Mouse (Mus musculus): Measurements from ENCODE around the gene Zmiz1. TPM values are rescaled to one million over a fixed set of nuclear protein-coding genes. Genes with fewer than 3 reads are reported as not detected.
A peak's percentile ranks its signal among the peaks of the same experiment; 100 is the strongest.

The Zmiz1 gene
- polyA plus RNA-seq, 1 experiment from 2014 or later: 18.0 TPM

DNA sequence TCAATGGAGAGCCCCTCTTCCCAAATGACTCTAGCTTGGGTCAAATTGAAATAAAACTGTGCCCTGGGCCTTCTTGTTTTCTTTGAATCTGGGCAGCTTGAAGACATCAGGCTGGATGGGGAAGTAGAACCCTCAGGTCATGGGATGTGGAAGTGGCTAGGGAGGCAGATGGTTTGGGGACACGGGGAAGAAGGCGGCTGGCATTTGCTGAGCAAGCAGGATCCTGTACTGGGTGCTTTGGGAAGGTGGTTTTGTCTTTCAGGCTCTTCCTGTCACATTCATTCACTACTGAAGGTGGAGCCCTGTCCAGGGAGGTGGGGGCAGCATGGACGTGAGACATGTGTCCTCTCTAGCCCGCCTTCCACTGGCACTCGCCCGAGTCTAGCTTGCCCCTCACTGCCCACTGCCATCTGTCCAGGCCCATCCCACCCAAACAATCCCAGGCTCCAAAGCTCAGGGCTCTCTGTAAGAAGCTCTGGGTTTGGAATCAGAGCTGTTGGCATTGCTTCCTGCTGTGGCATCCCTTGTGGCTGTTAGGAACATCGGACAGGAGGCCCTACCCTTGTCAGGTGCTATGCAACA lies 11.3 kb downstream of the Zmiz1 start:
- no peak overlapping the region for H3K4me3 ChIP-seq (ENCODE audit: low read depth, low read length)
- TF ChIP-seq EP300 (IDR thresholded peaks at IDR 0.05) (no peak), CTCF (IDR thresholded peaks at IDR 0.05) (no peak)
- no peak overlapping the region for H3K9ac ChIP-seq (replicated peaks; ENCODE audit: low read depth)
- H3K4me1 ChIP-seq (ENCODE audit: insufficient read depth, low read depth, low read length): peaks cover 49% of the 10 kb centered on the region
- H3K27me3 ChIP-seq (replicated peaks; ENCODE audit: insufficient read depth, low read length): no peaks in the 10 kb centered on the region
- no peak overlapping the region for H3K4me2 ChIP-seq (replicated peaks; ENCODE audit: low read depth, low read length)
- ATAC-seq (no peak), DNase-seq (ENCODE audit: low spot score) (no peak)
- H3K36me3 ChIP-seq (ENCODE audit: insufficient read depth, low read length): no peaks in the 10 kb centered on the region; the same call in 1 of the 2 replicates
- H3K27ac ChIP-seq (ENCODE audit: low read length): no peak overlapping the region
- H3K9me3 ChIP-seq (ENCODE audit: low read length): no peaks in the 10 kb centered on the region
- 70% methylated on average over 7 of the region's 7 CpGs for WGBS

DNA sequence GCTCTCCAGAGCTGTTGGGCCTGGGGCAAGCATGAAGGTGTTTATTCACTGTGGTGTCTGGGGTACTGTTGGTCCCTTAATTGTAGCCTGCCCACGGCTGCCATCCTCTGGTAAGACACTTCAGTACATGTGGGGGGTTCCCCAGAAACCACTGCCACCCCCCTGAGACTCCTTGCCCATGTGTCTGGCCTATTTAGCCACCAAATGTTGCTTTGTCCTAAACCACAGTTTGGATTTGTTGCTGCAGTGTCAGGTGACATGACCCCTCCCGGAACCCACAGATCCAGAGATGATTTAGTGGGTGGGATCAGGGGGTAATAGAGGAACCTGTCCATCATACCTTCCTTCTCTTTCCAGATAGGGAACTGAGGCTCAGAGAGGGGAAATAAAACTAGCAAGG lies 12.1 kb downstream of the Zmiz1 start:
- H3K9ac ChIP-seq (replicated peaks; ENCODE audit: low read depth): no peak overlapping the region
- H3K4me2 ChIP-seq (replicated peaks; ENCODE audit: low read depth, low read length): no peak overlapping the region
- H3K27me3 ChIP-seq (replicated peaks; ENCODE audit: insufficient read depth, low read length): no peaks in the 10 kb centered on the region
- ATAC-seq (no peak), DNase-seq (ENCODE audit: low spot score) (peak; percentile 27)
- peaks cover 54% of the 10 kb centered on the region for H3K4me1 ChIP-seq (ENCODE audit: insufficient read depth, low read depth, low read length)
- no peak for TF ChIP-seq EP300 (IDR thresholded peaks at IDR 0.05)
- TF ChIP-seq CTCF (IDR thresholded peaks at IDR 0.05): peak; percentile 10
- H3K27ac ChIP-seq (ENCODE audit: low read length): no peak overlapping the region
- WGBS: 57% methylated on average over 2 of the region's 2 CpGs
- H3K9me3 ChIP-seq (ENCODE audit: low read length): no peaks in the 10 kb centered on the region
- H3K36me3 ChIP-seq (ENCODE audit: insufficient read depth, low read length): no peaks in the 10 kb centered on the region; the same call in none of the 2 replicates
- H3K4me3 ChIP-seq (ENCODE audit: low read depth, low read length): no peak overlapping the region

DNA sequence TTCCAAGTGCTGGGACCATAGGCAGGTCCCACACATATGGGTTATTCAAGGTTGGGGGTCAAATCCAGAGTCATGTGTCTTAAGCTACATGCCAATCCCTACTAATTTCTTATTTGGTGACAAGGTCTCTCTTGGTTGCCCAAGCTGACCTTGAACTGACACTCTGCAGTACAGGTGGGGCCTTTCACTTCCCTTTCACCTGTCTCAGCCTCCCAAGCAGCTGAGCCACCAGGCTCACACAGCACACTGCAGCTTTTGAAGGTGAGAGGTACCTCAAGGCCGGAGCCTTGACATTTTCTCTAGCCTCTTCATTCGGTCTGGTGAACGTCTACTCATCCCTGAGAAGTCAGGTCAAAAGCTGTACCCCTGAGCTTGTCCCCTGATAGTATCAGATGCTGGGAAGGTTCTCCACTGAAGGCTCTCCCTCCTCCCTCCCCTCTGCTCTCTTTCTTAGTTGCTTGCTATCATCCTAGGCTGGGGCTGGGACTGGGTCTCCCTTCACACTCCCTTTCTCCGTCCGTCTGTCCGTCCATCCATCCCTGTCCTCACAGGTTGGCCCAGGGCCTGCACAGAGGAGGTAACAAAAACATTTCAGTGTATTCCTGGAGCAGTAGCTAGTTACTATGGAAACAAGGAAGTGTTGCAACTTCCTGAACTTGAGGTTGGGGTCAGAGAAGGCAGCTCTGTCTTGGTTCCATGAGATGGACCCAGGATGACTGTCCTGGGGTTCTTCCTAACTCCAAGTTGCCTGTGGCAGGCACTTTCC lies 13.3 kb downstream of the Zmiz1 start:
- Histone ChIP-seq H3K9ac (replicated peaks; ENCODE audit: low read depth) (no peak overlapping the region), H3K27ac (ENCODE audit: low read length) (0 out of 2 replicates have a peak overlapping the region, but pooled peaks have one; percentile 47), H3K9me3 (ENCODE audit: low read length) (no peaks in the 10 kb centered on the region), H3K27me3 (replicated peaks; ENCODE audit: insufficient read depth, low read length) (no peaks in the 10 kb centered on the region), H3K4me3 (ENCODE audit: low read depth, low read length) (no peak overlapping the region), H3K36me3 (ENCODE audit: insufficient read depth, low read length) (no peaks in the 10 kb centered on the region; the same call in none of the 2 replicates), H3K4me1 (ENCODE audit: insufficient read depth, low read depth, low read length) (peaks cover 52% of the 10 kb centered on the region), H3K4me2 (replicated peaks; ENCODE audit: low read depth, low read length) (no peak overlapping the region)
- 32% methylated on average over 6 of the region's 6 CpGs for WGBS
- TF ChIP-seq CTCF (IDR thresholded peaks at IDR 0.05): no peak
- peak; percentile 51; the same call in 1 of the 2 replicates for TF ChIP-seq EP300 (IDR thresholded peaks at IDR 0.05)
- ATAC-seq (peak; percentile 49), DNase-seq (ENCODE audit: low spot score) (peak; percentile 73)

DNA sequence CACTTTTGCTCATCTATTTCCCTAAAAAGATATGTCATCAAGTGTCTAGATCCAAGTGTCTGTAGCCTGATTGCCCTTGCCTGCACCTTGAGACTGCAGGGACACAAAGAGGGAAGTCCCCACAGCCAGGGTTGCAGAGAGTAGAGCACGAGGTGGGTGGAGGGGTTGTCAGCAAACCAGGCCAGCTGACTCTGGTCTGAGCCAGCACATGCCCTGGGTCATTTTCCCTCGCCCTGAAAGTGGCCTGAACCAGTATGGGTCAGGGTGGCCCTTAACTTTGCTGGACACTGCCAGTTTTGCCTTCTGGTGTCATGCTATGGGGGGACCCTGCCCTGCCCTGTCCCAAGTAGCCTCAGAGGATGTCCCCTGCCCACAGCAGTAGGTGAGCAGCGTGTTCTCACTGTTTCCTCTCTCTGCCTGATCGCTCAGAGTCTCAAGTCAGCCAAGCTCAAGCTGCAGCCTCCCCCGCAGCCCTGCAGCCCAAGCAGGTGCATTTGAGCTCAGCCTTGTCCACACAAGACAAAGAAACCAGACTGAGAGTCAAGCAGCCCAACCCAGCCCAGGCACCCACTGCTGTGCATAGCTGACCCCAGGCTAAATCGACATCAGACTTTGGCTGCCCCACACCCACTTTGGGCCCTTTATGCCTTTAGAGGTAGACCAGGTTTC lies 14.1 kb downstream of the Zmiz1 start:
- ATAC-seq: peak; percentile 37
- Histone ChIP-seq H3K9me3 (ENCODE audit: low read length) (no peaks in the 10 kb centered on the region), H3K4me1 (ENCODE audit: insufficient read depth, low read depth, low read length) (peaks cover 45% of the 10 kb centered on the region), H3K9ac (replicated peaks; ENCODE audit: low read depth) (no peak overlapping the region), H3K27ac (ENCODE audit: low read length) (peak overlapping the region; percentile 47; the same call in 1 of the 2 replicates), H3K4me3 (ENCODE audit: low read depth, low read length) (no peak overlapping the region), H3K4me2 (replicated peaks; ENCODE audit: low read depth, low read length) (no peak overlapping the region), H3K36me3 (ENCODE audit: insufficient read depth, low read length) (no peaks in the 10 kb centered on the region; the same call in none of the 2 replicates), H3K27me3 (replicated peaks; ENCODE audit: insufficient read depth, low read length) (no peaks in the 10 kb centered on the region)
- peak; percentile 57 for DNase-seq (ENCODE audit: low spot score)
- TF ChIP-seq CTCF (IDR thresholded peaks at IDR 0.05) (no peak), EP300 (IDR thresholded peaks at IDR 0.05) (no peak)
- 44% methylated on average over 6 of the region's 6 CpGs for WGBS

DNA sequence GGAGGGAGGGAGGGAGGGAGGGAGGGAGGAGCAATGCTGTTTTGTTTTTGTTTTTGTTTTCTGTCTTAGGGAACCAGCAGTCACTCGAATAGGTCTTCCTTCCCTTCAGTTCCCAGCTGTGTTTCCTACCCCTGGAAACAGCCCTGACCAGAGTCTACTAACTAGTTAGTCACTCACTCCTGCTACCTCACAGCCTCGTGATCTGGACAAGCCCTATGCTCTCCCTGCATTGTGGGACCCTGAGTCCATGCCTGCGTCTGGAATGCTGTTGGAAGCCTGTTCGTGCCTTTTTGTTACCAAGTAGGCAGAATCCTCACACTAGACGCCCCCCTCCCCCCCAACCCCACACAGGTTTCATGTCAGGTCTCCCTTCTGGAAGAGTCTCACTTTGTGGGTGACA lies 15.0 kb downstream of the Zmiz1 start:
- peaks cover 43% of the 10 kb centered on the region for H3K4me1 ChIP-seq (ENCODE audit: insufficient read depth, low read depth, low read length)
- 55% methylated on average over 5 of the region's 5 CpGs for WGBS
- H3K9ac ChIP-seq (replicated peaks; ENCODE audit: low read depth): no peak overlapping the region
- no peak overlapping the region for H3K4me3 ChIP-seq (ENCODE audit: low read depth, low read length)
- no peaks in the 10 kb centered on the region for H3K9me3 ChIP-seq (ENCODE audit: low read length)
- H3K36me3 ChIP-seq (ENCODE audit: insufficient read depth, low read length): no peaks in the 10 kb centered on the region; the same call in none of the 2 replicates
- H3K4me2 ChIP-seq (replicated peaks; ENCODE audit: low read depth, low read length): no peak overlapping the region
- H3K27ac ChIP-seq (ENCODE audit: low read length): peak overlapping the region; percentile 54; the same call in 1 of the 2 replicates
- DNase-seq (ENCODE audit: low spot score): no peak
- ATAC-seq: no peak
- H3K27me3 ChIP-seq (replicated peaks; ENCODE audit: insufficient read depth, low read length): no peaks in the 10 kb centered on the region
- TF ChIP-seq EP300 (IDR thresholded peaks at IDR 0.05): no peak
- no peak for TF ChIP-seq CTCF (IDR thresholded peaks at IDR 0.05)

DNA sequence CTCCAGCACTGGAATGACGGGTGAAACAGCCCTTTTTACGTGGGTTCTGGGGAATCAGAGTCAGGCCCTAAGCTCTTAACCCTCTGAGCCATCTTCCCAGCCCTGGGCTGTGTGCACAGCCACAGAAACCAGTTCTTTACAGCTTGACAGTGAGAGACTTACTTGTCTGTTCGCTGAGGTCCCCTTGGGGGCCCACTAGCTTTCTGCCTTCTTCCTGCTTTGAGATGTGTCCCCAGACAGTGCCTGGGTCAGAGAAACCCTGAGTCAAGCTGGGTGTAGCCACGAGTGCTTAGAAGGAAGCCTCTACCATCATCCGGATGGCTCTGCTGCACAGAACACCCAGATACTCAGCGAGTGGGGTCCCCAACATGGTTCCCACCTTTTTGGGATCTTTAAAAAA lies 15.7 kb downstream of the Zmiz1 start:
- 50% methylated on average over 6 of the region's 6 CpGs for WGBS
- no peak overlapping the region for H3K9ac ChIP-seq (replicated peaks; ENCODE audit: low read depth)
- DNase-seq (ENCODE audit: low spot score): no peak
- TF ChIP-seq CTCF (IDR thresholded peaks at IDR 0.05) (no peak), EP300 (IDR thresholded peaks at IDR 0.05) (no peak)
- H3K4me2 ChIP-seq (replicated peaks; ENCODE audit: low read depth, low read length): no peak overlapping the region
- no peak overlapping the region for H3K4me3 ChIP-seq (ENCODE audit: low read depth, low read length)
- no peak for ATAC-seq
- H3K4me1 ChIP-seq (ENCODE audit: insufficient read depth, low read depth, low read length): peaks cover 50% of the 10 kb centered on the region
- H3K9me3 ChIP-seq (ENCODE audit: low read length): no peaks in the 10 kb centered on the region
- H3K27ac ChIP-seq (ENCODE audit: low read length): peak overlapping the region; percentile 54
- no peaks in the 10 kb centered on the region; the same call in none of the 2 replicates for H3K36me3 ChIP-seq (ENCODE audit: insufficient read depth, low read length)
- H3K27me3 ChIP-seq (replicated peaks; ENCODE audit: insufficient read depth, low read length): no peaks in the 10 kb centered on the region
